Mouse (Mus musculus) ES-Bruce4 (cell line): ENCODE measurements around the gene Lgr4.

Experiments used
- CTCF ChIP-seq: IDR thresholded peaks from one replicate; pipeline ENCODE4 v1.8.1; 2011; ENCODE audit warnings: low read depth, low read length
- POLR2A ChIP-seq: IDR thresholded peaks from one replicate; pipeline ENCODE4 v1.8.1; 2011; ENCODE audit warnings: low read length; ENCODE audit not compliant: insufficient read depth

DNA sequence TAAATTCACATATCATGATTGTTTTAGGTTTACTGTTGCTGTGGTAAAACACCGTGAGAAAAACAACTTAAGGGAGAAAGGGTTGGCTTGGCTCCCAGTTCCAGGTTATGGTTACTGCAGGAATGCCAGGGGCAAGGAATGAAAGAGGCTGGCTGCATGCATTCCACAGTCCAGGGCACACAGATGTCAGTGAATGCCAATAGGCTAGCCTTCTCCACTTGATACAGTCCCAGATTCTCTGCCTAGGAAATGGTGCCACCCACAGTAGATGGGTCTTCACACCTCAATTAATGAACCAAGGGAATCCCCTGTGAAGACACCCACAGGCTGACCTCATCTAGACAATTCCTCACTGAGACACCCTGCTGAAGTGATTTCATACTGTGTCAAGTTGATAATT lies 87.2 kb downstream of the Lgr4 start:
- TF ChIP-seq CTCF (no peak), POLR2A (no peak)
